Mouse (Mus musculus): ENCODE data around the gene Clic4.
A peak's percentile ranks its signal among the peaks of the same experiment; 100 is the strongest.
"Not testable (repeated sequence)": the region's sequence is repeated elsewhere in the genome, so short reads cannot be mapped to it uniquely, and the experiment has no call there.

The Clic4 gene

DNA sequence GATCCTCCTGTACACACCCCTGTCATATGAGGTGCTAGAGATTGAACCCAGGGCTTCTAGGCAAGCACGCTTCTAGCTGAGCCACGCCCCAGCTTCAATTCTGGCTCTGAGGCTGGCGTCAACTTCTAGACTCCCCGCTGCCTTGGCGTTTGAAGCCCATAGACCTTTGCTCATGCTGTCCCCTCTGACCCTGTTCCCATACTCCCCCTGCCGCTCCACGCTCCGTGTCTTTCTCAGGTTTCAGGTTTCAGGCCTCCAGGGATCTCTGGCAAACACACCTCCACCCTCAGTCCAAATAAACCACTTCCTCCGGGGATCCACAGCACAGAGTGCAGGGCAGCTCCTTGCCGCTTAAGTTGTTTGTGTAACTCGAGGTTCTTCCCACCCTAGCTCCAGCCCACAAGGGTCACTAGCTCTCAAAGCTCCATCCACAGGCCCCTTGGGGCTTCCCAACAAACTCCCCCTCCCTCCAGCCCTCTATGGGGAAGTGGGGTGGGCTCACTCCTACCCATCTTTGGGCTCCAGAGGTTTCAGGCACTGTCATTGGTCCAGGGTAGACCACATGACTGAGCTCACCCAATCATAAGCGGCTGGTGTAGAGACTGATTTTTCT, 20.0 kb upstream of the Clic4 start:
- no peak for DNase-seq (ENCODE audit: low spot score)

DNA sequence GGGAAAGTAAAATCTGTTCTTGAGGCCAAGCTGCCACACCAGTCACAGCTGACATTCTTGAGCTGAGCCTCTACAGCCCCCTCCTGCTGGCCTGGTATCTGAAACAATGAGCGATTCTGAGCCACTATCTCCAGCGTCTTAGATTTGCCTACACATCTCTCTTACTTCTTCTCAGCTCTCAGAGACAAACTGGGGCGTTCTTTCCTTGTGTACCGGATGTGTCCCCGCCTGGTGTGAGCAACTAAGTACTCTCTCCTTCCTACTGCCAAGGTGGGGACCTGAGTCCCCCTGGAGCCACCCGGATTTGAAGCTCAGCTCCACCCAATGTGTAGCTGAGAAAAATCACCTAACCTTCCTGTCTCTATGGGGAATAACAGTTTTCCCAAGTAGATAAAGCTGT, 19.2 kb upstream of the Clic4 start:
- DNase-seq (ENCODE audit: low spot score), result no peak

DNA sequence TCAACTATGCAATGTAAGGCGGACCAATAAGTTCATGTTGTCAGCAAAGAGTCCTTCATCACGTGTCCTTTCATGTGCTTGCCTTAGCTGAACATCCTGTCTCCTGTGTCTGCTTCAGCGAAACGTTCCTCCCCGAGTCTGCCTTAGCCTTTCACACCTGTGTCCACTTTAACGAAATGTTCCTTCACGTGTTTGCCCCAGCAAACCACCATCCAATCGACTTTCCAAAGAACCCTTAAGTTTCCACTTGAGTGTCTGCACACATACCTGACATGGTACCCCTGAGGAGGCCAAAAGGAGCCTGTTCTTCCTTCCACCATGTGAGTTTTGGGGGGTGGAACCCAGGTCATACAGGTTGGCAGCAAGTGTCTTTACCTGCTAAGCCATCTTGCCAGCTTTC, 18.6 kb upstream of the Clic4 start:
- no peak for DNase-seq (ENCODE audit: low spot score)

DNA sequence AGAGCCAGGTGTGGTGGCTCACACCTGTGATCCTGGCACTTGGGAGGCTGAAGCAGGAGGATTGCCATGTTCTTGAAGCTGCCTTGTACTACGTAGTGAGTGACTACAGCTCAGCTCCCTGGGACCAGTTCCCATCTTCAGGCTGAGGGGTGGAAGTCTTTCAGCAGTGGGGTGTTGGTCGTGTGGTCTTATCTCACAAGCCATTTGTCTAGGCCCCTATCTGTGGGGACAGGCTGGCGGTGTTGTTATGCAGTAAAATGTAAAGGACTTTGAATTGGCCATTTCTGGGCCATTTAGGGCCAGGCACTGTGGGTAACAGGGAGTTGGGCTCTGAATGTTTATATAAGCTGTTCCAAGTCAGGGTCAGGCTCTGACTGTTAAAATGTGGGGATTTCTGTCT, 15.4 kb upstream of the Clic4 start:
- DNase-seq (ENCODE audit: low spot score), result no peak

DNA sequence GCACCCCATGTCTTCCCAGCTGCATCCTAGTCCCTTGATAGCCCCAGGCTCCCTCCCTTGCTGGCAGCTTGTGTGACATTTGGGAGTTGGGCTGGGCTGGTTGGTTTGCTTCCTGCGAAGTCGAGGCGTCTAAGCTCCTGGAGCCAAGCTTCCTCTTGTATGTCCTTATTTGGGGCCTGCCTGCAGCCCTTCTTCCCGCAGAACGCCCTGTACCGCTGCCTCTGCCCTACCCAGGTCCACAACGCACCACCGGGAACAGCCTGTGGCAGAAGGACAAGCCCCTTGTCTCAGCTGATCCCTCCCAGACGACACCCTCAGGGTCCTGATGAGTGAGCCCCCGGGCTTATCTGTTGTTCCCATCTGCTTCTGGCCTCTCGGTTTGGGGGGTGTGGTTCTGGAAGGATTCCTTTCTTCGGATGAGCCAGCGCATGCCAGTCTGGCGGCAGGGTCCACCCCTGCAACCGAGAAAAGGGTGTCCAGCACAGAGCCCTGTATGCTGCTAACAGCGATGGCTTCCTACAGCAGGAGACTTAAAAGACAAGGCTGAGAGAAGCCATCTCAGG, 14.3 kb upstream of the Clic4 start:
- no peak for DNase-seq (ENCODE audit: low spot score)

DNA sequence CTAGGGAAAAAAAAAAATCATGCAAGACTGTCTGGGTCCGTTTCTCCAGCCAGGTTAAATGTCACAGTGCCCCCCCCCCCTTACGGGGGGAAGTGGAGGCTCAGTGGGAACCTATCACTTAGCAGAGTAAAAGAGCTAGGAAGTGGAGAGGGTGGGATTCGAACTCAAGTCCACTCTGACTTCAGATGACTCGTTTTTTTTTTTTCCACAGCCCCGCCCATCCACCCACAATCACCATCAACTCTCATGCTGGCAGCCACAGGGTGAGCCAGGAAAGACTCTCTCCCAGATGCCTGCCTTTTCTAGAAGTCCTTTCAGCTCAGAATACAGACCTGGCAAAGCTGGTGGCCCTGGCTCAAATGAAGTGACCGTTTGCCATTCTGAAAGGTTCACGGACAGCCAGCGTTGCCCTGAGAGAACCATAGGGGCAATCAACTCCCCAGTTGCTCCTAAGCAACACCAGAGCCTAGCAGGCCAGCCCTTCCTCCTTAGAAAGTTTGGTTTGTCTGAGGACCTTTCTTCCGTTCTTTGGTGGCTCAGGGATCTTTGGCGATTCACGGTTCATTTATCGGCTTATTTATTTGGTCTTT, 13.5 kb upstream of the Clic4 start:
- DNase-seq (ENCODE audit: low spot score), result no peak

DNA sequence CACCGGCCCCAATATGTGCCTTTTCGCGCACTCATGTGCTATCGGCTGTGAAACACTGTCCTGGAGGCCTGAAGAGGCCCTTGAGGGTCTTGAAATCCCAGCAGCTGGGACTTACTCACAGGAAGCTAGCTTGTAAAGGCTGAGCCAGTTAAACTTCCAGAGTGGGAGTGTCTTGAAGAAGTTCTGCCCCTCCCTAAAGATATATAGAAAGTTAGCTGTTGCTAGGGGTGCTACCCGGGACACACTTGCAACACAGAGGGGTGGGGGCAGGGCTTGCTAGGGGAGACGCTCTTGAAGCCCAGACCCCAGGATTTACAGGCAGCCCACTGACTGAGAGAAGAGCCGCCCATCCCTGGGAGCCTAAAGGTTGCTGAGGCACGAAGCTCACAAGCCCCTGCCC, 12.8 kb upstream of the Clic4 start:
- DNase-seq (ENCODE audit: low spot score), result no peak

DNA sequence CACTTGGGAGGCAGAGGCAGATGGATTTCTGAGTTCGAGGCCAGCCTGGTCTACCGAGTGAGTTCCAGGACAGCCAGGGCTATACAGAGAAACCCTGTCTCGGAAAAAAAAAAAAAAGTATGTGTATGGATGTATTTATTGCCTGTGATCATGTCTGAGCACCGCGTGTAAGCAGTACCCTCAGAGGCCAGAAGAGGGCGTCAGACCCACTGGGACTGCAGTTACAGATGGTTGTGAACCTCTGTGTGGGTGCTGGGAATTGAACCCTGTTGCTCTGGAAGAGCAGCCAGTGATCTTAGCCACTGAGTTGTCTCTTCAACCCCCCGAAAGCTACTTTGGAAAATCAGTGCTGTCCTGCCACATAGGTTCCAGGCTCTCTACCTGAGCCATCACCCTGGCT, 11.3 kb upstream of the Clic4 start:
- DNase-seq (ENCODE audit: low spot score), result no peak

DNA sequence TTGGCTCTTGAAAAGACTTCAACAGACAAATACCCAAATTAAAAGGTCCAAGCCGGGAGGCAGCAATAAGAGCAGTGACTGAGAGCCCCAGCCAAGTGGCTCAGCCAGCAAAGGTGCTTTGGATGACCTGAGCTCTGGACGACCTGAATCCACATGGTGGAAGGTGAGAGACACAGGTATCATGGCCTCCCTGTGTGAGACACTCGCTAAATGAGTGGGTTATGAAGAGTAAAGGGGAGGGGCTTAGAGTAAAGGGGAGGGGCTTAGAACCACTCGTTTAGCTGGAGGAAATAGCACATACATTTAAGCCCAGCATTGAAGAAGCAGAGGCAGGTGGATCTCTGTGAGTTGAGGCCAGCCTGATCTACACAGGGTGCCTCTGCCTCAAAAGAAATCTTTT, 10.8 kb upstream of the Clic4 start:
- no peak for DNase-seq (ENCODE audit: low spot score)

DNA sequence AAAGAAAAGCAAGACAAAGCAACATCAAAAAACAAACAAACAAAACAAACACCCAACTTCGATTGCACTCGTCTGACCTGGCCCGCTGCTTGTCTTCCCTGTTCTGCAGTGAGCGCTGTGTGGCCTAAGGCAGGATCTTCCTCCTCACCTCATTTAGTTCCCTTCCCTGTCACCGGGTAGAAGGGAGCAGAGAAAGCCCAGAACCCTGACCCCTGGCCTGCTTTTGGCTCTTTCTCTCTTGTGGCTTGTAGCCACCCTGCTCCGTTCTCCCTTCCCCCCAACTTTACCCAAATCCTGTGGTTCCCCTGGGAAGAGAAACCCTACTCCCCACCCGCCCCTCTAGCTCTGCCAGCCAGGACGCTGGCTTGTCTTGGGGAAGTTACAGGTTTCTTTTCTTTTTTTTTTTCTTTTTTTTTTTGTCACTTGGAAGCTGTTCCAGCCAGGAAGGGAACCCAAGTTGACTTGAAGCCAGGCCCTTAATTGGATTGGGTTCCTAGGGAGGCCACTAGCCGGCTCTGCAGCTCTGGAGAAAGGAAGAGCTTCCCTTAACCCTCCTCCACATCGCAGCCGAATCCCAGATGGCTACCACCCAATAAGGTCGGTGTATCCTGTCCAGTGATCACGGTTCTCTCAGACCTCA, 10.2 kb upstream of the Clic4 start:
- DNase-seq (ENCODE audit: low spot score), result no peak

DNA sequence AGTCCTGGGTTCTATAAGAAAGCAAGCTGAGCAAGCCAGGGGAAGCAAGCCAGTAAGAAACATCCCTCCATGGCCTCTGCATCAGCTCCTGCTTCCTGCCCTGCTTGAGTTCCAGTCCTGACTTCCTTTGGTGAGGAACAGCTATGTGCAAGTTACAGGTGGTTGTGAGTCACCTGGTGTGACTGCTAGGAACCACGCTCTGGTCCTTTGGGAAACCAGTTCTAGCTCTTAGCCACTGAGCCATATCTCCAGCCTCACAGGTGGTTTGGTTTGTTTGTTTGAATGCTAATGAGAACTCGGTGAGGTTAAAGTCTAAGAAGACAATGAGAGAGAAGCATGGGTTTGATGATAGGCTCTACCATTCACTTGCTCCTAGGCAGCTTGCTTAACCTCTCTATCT, 7.4 kb upstream of the Clic4 start:
- DNase-seq (ENCODE audit: low spot score), result not testable (repeated sequence)

DNA sequence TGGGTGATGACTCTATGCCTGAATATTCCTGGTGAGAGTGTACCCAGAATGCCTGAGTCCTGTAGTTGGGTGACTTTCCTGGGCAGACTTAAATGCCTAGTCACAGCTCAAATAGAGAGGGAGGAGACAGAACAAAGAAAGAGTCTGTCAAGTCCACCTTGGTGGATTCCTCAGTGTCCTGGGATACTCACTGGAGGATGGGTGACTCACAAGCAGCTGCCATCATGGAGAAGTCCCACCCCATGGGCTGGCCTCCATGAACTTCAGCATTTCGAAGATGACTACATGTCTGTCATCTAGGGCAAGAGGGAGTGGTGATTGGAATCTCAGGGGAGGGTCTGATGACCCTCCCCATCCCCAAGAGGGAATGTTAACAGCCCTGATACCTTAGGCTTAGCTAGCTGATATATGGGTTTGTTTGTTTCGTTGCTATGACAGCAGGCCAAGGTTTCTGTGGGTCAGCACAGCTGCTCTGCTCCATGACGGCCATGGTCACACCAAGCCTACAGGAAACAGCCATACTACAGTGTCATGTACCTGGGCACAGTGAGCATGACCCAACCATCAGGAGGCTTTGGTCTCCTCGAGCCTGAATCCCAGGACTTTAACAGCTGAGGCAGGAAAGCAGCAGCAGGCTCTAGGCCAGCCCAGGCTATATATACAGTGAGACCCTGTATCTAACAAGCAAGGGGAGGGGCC, 4.2 kb upstream of the Clic4 start:
- no peak for DNase-seq (ENCODE audit: low spot score)

DNA sequence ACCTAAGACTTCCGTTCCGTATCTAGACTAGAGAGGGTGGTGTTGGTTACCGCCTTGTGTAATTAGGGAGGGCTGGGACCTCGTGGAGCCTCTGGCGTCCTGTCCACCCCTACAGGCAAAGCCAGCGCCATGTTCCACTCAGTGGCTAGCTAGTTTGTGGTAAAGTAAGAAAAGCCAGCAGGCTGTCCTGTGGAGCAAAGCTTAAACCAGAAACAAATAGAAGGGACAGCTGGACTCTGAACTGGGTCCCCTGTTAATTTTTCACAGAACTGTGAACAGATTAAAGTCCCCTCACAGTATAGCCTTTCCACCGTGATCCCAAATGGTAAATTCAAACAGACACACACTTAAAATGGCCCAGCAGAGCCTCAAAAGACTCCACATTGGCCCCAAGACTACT, 2.1 kb upstream of the Clic4 start:
- DNase-seq (ENCODE audit: low spot score), result no peak

DNA sequence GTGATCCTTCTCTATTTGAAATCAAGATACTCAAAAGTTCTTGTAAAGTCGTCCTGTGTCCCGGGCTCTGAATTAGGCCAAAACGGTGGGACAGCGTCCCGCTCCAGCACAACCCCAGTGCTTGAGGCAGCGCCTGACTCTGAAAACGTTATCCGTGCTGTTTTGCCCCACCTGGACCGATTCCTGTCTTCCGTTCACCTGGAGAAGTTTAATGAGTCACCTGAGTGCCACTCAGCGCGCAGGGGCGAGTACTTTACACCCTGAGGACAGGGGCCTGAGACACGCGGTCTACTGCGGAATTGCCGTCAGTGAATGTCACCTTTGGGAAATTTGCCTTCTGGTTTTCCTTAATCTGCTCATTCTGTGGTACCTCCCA, 681 bp upstream of the Clic4 start:
- DNase-seq (ENCODE audit: low spot score), result peak; percentile 25

DNA sequence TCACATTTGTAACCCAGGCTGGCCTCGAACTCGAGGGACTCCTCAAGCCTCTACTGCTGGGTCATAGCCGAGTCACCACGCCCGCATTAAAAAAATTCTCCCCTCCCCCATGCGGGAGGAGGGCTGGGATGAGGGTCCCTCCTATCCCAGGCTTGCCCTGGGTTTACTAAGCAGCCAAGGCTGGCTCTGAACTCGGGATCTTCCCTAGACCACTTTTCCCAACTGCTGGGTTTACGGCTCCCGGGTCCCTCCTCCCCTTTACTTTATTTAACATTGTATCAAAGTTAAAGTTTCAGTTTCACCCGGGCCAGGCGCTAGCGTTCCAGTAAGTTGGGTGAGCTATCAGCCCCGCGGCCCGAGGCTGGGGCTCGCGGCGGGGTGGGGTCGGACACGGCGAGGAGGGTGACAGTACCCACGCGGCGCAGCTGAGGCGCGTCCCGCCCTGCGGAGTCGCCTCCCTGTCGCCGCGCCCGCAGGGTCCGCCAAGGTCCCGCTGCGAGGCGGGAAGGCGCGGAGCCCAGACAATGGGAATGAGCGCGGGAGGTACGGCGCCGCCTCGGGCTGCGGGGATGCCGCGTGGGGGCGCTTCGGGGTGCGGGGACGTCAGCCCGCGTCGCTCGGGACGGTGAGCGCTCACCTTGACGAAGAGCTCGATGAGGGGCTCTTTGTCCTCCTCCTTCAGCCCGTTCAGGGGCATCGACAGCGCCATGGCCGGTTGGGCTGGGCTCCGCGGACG, 565 bp downstream of the Clic4 start:
- DNase-seq (ENCODE audit: low spot score), result peak; percentile 25

DNA sequence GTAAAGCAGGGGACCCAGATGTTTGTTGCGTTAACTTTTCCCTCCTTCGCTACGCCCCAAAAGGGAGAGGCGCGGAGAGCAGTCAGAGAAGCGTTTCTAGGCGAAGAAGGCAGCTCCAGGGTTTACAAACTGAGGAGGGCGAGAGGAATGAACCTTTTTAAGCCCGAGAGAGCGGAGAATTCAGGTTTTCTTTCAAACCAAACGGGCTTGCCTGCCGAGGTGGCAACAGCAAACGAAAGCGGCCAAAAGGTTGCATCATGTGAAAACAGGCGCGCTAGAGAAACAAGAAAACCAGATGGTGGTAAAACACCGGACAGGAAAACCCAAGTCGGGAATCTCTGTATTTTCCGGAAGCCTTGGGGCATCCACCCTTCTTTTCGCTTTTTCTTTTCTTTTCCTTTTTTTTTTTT, 1.2 kb downstream of the Clic4 start:
- peak; percentile 27 for DNase-seq (ENCODE audit: low spot score)

DNA sequence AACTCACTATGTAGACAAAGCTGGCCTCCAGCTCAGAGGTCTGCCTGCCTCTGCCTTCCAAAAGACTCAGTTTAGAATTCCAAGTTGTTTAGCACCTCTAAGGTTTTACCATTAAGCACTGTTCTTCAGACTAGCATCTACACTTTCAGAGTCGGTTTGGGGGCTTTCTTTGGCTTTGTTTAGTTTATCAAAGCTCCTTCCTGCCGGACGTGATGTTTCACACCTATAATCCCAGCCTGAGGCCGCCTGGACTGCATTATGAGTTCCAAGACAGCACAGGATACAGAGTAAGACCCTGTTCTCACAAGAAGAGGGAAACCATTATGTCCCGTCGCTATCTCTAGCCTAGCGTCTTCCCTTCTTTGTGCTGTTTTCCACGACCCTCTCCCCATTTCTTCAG, 2.1 kb downstream of the Clic4 start:
- DNase-seq (ENCODE audit: low spot score), result no peak

DNA sequence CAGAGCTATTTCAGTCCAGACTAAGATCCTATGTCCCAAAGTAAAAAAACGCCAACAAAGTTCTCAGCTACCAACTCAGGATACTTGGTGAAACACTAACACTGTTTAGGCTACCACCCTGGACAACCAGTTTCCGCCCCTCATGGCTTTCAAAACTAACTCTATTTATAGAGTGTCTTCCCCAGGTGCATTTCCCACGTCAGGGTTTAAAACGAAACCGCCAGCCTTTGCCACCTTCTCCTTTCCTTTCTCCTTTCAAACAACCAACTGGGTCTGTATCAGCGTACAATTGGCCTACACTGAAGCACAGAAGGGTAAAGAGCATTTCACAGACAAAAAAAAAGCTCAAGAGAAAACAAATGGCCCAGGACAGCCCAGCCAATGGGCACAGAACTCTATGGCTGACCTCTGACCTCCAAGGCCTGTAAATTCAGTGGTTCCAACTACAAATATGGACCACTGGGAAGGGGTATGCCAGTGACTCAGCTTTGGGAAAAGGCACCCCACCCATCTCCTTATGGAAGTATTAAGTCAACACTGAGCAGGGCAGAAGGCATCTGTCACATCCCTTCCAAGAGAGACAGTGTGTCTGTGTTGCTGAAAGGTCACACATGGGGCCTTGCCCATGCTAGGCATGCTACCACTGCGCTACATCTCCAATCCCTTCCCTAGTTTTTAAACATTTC, 2.8 kb downstream of the Clic4 start:
- DNase-seq (ENCODE audit: low spot score), result no peak

DNA sequence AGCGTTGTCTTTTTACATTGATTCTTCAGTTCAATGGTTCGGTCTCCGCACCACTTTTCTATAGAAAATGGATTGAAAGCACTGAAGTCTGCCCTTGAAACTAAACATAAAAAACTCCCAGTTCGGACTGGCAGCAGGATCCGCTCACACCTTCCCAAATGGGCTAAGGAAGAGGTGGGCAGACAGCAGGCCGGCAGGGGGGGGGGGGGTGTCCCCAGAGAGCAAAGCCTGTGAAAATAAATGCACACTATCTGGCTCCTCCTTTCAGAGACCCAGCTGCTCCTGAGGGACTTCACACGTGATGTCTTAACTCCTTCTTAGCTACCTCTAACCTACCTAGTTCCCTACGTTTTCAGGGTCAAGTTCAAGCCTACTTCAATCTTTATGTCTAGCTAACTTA, 5.1 kb downstream of the Clic4 start:
- DNase-seq (ENCODE audit: low spot score), result no peak

DNA sequence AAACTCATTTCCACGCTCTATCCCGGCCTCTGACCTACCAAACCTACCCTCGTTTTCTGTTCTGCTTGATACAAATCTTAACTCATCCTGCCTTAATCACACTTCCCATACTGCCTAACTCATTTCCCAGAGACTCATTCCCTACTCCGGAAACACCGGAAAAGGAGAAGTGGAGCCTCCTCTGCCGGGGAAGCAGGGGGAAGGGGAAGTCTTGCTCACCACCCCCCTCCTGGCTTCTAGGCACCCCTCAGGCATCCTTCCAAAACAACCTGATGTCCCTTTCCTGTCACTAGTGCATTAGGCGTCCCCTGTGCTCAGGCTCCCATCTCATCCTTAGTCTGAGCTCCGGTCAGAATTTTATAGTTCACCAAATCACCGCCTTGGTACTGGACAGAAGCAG, 5.6 kb downstream of the Clic4 start:
- no peak for DNase-seq (ENCODE audit: low spot score)

DNA sequence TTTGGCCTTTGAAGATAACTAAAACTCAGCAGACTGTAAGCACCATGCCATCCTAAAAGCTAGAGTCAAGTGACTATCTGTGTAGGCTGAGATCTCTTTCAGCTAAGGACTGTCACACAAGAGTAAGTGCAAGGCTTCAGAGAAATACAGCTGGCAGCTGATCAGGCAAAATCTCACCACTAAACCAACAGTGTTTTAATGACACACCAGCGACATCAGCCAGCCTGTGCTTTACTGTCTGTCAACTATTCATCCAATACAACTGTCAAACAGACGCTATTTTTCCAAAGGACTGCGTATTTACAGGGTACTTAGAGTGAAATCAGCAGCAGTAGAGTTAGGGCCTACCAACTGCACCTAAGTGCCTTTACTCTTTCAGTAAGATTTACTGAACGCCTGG, 12.2 kb downstream of the Clic4 start:
- no peak for DNase-seq (ENCODE audit: low spot score)

DNA sequence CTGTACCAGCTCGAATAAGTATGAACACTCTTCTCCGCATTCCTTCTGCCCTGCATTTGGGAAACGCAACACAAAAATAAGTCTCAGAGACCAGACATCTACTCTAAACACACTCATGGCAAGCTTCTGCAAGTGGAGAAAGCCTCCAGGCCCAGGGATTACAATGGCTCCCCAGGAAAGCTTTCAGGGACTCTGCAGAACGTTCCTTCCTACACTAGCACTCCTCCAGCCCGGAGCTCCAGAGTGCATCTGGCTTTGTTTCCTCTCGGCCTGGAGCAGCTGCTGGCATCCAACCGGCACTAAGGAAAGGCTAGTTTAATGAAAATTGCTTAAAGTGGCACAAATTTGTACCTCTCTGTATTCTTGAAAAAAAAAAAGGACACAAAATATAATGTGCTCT, 14.1 kb downstream of the Clic4 start:
- no peak for DNase-seq (ENCODE audit: low spot score)

All from ovary, postnatal 10 days (tissue).